Mouse (Mus musculus) midbrain, embryonic 16.5 days (tissue): ENCODE results near the gene Slfn9. TPM values are rescaled to one million over a fixed set of nuclear protein-coding genes. Genes with fewer than 3 reads are reported as not detected.
"Not testable (repeated sequence)": the region's sequence is repeated elsewhere in the genome, so short reads cannot be mapped to it uniquely, and the experiment has no call there.

Source experiments
- ATAC-seq: fragments of 200-750 bp; cut with Nextera tagmentation; 2 replicates; pipeline ENCODE4 v1.8.0; 2017; ENCODE audit warnings: moderate TSS enrichment
- H3K27ac ChIP-seq: fragments of 300-500 bp; sonication (generic); 2 replicates; pipeline ENCODE4 v1.5.1; 2014; ENCODE audit warnings: mild to moderate bottlenecking, low read length, mixed read lengths
- H3K27me3 ChIP-seq: fragments of 300-500 bp; sonication (generic); 2 replicates; pipeline ENCODE4 v1.6.1; 2014; ENCODE audit warnings: low read depth, low read length, mixed read lengths; ENCODE audit not compliant: control insufficient read depth, insufficient read depth
- H3K36me3 ChIP-seq: fragments of 300-500 bp; sonication (generic); 2 replicates; pipeline ENCODE4 v1.6.1; 2014; ENCODE audit warnings: mild to moderate bottlenecking, low read length, moderate library complexity, mixed read lengths; ENCODE audit not compliant: control insufficient read depth, insufficient read depth
- H3K4me1 ChIP-seq: fragments of 300-500 bp; sonication (generic); 2 replicates; pipeline ENCODE4 v1.6.1; 2014; ENCODE audit warnings: mild to moderate bottlenecking, low read length, mixed read lengths; ENCODE audit not compliant: control insufficient read depth, insufficient read depth
- H3K4me2 ChIP-seq: fragments of 300-500 bp; sonication (generic); 2 replicates; pipeline ENCODE4 v1.6.1; 2014; ENCODE audit warnings: mild to moderate bottlenecking, low read length, mixed read lengths
- H3K4me3 ChIP-seq: fragments of 300-500 bp; sonication (generic); 2 replicates; pipeline ENCODE4 v1.5.1; 2014; ENCODE audit warnings: low read depth, mild to moderate bottlenecking, low read length, moderate library complexity, mixed read lengths
- H3K9ac ChIP-seq: fragments of 300-500 bp; sonication (generic); 2 replicates; pipeline ENCODE4 v1.6.1; 2014; ENCODE audit warnings: low read depth, low read length, mixed read lengths
- H3K9me3 ChIP-seq: fragments of 300-500 bp; sonication (generic); replicated peaks from 2 replicates; pipeline ENCODE4 v1.6.1; 2014; ENCODE audit warnings: mild to moderate bottlenecking, low read length, mixed read lengths; ENCODE audit not compliant: control insufficient read depth, poor library complexity, severe bottlenecking
- WGBS: fragments of 180-500 bp; shearing (Covaris S2); extraction: QIAGEN DNeasy Blood & Tissue Kit; methylation state at CpG from one replicate; pipeline ENCODE4 v1.1.7; 2014; 5-methylcytosine and 5-hydroxymethylcytosine counted together
- polyA plus RNA-seq: library from polyadenylated mRNA; unstranded; fragments of >200 nt; fragmentation: Nextera tagmentation; extraction: Ambion mirVana; gene quantifications from 2 replicates; pipeline ENCODE4 v1.2.1, GENCODE M21; 2015

Gene Slfn9
- polyA plus RNA-seq, 1 experiment from 2014 or later, result 1.7 TPM

GRCm38 (mm10) chr11:82949036-82949435 is 42.6 kb downstream of the Slfn9 start:
- Histone ChIP-seq H3K9me3 (no peaks in the 10 kb centered on the region), H3K4me3 (no peak overlapping the region), H3K4me1 (no peaks in the 10 kb centered on the region), H3K9ac (no peak overlapping the region), H3K27me3 (peaks cover 28% of the 10 kb centered on the region), H3K4me2 (no peak overlapping the region), H3K36me3 (no peaks in the 10 kb centered on the region), H3K27ac (no peak overlapping the region)
- WGBS, result 88% methylated on average over 9 of the region's 9 CpGs
- no peak for ATAC-seq

DNA sequence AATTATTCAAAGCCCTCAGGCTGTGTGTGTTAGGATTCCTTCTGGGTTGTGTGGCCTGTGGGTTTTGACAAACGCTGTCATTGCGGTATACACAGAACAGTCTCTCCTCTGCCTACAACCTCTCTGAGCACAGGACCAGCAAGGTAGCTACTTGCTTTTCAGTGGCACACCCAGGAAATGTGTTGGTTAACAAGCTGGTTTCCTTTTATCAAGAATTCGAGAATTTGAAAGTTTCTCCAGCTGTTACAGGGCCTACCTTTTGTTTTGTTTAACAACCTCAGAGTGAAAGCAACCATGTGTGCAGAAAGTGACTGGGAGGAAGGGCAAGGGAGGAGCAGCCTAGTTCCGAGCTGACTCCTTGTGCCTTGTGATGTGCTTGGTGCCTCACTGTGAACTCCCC is 44.2 kb downstream of the Slfn9 start:
- Histone ChIP-seq H3K4me3 (no peak overlapping the region), H3K36me3 (no peaks in the 10 kb centered on the region), H3K27me3 (peaks cover 17% of the 10 kb centered on the region), H3K4me1 (no peaks in the 10 kb centered on the region), H3K9me3 (no peaks in the 10 kb centered on the region), H3K4me2 (no peak overlapping the region), H3K27ac (no peak overlapping the region), H3K9ac (no peak overlapping the region)
- ATAC-seq, result no peak
- 44% methylated on average over 4 of the region's 4 CpGs for WGBS

DNA sequence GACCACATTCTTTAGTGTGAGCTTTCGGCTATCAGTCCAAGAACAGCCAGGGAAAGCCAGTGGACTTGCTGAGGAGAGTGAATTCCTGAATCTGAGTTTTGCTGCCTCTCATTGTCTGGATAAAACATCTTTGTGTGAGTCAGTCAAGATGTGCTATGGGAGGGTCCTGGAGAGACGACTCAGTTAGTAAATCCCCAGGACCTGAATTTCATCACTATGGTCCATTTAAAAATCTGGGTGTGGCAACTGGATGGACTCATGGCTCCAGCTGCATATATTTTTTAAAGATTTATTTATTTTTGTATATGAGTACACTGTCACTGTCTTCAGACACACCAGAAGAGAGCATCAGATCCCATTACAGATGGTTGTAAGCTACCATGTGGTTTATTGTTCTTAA is 46.0 kb downstream of the Slfn9 start:
- Histone ChIP-seq H3K9ac (no peak overlapping the region), H3K27me3 (peaks cover 5% of the 10 kb centered on the region), H3K4me3 (no peak overlapping the region), H3K36me3 (no peaks in the 10 kb centered on the region), H3K4me1 (no peaks in the 10 kb centered on the region), H3K4me2 (no peak overlapping the region), H3K27ac (no peak overlapping the region), H3K9me3 (no peaks in the 10 kb centered on the region)
- ATAC-seq, result no peak
- 72% methylated on average over 2 of the region's 2 CpGs for WGBS

DNA sequence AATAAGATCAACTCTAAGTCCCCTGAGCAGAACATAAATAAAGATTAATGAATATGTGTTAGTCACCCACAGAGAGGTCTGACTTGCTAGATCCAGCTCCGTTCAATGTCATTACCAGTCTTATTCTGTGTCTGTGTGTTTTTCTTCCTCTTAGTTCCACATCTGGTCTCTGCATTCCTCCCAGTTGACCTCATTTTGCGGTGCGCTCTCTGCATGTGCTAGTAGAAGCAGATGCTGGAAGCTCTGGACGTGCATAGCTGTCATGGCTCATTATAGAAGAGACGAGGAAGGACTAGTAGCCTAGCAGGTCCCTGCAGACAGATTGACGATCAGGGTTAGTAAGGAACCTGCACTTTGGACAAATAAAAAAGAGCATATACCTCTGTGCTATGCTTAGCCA is 48.3 kb downstream of the Slfn9 start:
- Histone ChIP-seq H3K9me3 (no peaks in the 10 kb centered on the region), H3K36me3 (no peaks in the 10 kb centered on the region), H3K4me3 (no peak overlapping the region), H3K27ac (no peak overlapping the region), H3K9ac (no peak overlapping the region), H3K27me3 (peaks cover 4% of the 10 kb centered on the region), H3K4me2 (no peak overlapping the region), H3K4me1 (no peaks in the 10 kb centered on the region)
- ATAC-seq, result no peak
- WGBS, result 63% methylated on average over 6 of the region's 6 CpGs

DNA sequence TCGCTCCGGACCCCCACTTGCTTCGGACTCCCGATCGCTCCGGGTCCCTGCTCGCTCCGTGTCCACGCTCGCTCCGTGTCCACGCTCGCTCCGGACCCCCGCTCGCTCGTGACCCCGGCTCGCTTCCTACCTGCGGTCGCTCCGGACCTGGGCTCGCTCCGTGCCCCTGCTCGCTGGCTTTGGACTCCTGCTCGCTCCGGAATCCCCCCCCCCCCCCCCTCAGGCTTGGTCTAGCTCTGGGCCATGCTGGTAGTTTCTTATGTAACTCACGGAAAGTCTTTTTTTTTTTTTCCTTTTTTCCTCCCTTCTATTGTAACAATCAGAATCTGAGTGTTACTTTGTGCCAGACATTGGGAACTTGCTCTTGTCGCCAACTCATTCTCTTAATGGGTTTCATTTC is 58.4 kb downstream of the Slfn9 start:
- Histone ChIP-seq H3K4me3 (peak overlapping the region; percentile 50), H3K4me1 (peaks cover 12% of the 10 kb centered on the region), H3K4me2 (peak overlapping the region; percentile 97), H3K36me3 (no peaks in the 10 kb centered on the region), H3K27me3 (peaks cover 46% of the 10 kb centered on the region), H3K9me3 (no peaks in the 10 kb centered on the region), H3K9ac (no peak overlapping the region), H3K27ac (no peak overlapping the region)
- no peak for ATAC-seq
- WGBS, result 2% methylated on average over 16 of the region's 29 CpGs

DNA sequence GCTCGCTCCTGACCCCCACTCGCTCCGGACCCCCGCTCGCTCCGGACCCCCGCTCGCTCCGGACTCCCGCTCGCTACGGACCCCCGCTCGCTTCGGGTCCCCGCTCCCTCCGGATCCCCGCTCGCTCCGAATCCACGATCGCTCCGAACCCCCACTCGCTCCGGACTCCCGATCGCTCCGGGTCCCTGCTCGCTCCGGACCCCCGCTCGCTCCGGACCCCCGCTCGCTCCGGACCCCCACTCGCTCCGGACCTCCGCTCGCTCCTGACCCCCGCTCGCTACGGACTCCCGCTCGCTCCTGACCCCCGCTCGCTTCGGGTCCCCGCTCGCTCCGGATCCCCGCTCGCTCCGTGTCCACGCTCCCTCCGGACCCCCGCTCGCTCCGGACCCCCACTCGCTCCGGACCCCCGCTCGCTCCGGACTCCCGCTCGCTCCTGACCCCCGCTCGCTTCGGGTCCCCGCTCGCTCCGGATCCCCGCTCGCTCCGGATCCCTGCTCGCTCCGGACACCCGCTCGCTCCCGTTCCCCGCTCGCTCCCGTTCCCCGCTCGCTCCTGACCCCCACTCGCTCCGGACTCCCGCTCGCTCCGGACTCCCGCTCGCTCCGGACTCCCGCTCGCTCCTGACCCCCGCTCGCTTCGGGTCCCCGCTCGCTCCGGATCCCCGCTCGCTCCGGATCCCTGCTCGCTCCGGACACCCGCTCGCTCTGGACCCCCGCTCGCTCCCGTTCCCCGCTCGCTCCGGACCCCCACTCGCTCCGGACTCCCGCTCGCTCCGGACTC is 59.8 kb downstream of the Slfn9 start:
- peaks cover 12% of the 10 kb centered on the region for H3K4me1 ChIP-seq
- peak overlapping the region; percentile 58 for H3K9ac ChIP-seq
- H3K27ac ChIP-seq, H3K36me3 ChIP-seq, H3K9me3 ChIP-seq, ATAC-seq: not testable (repeated sequence)
- H3K27me3 ChIP-seq, result peaks cover 46% of the 10 kb centered on the region
- H3K4me2 ChIP-seq, result peak overlapping the region; percentile 97
- peak overlapping the region; percentile 50 for H3K4me3 ChIP-seq
- under 1% methylated on average over 90 of the region's 119 CpGs for WGBS

DNA sequence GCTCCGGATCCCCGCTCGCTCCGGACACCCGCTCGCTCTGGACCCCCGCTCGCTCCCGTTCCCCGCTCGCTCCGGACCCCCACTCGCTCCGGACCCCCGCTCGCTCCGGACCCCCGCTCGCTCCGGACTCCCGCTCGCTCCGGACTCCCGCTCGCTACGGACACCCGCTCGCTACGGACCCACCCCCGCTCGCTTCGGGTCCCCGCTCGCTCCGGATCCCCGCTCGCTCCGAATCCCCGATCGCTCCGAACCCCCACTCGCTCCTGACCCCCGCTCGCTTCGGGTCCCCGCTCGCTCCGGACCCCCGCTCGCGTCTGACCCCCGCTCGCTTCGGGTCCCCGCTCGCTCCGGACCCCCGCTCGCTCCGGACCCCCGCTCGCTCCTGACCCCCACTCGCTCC is 60.5 kb downstream of the Slfn9 start:
- Histone ChIP-seq H3K4me3 (peak overlapping the region; percentile 50), H3K4me1 (peaks cover 12% of the 10 kb centered on the region), H3K9ac (peak overlapping the region; percentile 58), H3K4me2 (peak overlapping the region; percentile 97), H3K27me3 (peaks cover 39% of the 10 kb centered on the region)
- not testable (repeated sequence) for ATAC-seq, H3K27ac ChIP-seq, H3K9me3 ChIP-seq, H3K36me3 ChIP-seq
- WGBS, result 1% methylated on average over 54 of the region's 63 CpGs

DNA sequence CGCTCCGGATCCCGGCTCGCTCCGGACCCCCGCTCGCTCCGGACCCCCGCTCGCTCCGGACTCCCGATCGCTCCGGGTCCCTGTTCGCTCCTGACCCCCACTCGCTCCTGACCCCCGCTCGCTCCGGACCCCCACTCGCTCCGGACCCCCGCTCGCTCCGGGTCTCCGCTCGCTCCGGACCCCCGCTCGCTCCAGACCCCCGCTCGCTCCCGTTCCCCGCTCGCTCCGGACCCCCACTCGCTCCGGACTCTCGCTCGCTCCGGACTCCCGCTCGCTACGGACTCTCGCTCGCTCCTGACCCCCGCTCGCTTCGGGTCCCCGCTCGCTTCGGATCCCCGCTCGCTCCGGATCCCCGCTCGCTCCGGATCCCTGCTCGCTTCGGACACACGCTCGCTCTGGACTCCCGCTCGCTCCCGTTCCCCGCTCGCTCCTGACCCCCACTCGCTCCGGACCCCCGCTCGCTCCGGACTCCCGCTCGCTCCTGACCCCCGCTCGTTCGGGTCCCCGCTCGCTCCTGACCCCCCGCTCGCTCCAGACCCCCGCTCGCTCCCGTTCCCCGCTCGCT is 61.2 kb downstream of the Slfn9 start:
- Histone ChIP-seq H3K9ac (peak overlapping the region; percentile 58; the same call in 1 of the 2 replicates), H3K4me2 (peak overlapping the region; percentile 97), H3K4me1 (peaks cover 12% of the 10 kb centered on the region), H3K27me3 (peaks cover 32% of the 10 kb centered on the region), H3K4me3 (peak overlapping the region; percentile 50)
- not testable (repeated sequence) for H3K36me3 ChIP-seq, ATAC-seq, H3K9me3 ChIP-seq, H3K27ac ChIP-seq
- WGBS, result under 1% methylated on average over 66 of the region's 85 CpGs

DNA sequence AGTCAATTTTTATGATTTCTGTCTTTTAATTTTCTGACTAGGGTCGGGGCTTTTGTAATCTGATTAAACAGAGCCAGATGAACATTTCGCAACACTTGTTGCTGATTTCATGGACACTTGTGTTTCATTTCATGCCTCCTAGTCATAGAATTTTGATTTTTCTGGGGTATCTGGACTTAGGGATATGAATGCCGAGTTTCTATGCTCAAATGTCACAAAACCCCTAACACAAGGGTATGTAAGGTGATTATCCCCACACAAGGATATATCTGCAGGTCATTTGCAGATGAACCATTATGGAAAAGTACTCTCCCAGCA is 62.0 kb downstream of the Slfn9 start:
- WGBS, result 42% methylated on average over 3 of the region's 3 CpGs

More for the DNA sequence above, 62.0 kb downstream of the Slfn9 start:
- H3K4me2 ChIP-seq, result peak overlapping the region; percentile 97
- peaks cover 12% of the 10 kb centered on the region for H3K4me1 ChIP-seq
- no peak overlapping the region for H3K9ac ChIP-seq
- no peak for ATAC-seq
- no peak overlapping the region for H3K27ac ChIP-seq
- H3K27me3 ChIP-seq, result peaks cover 31% of the 10 kb centered on the region
- H3K36me3 ChIP-seq, result no peaks in the 10 kb centered on the region
- H3K4me3 ChIP-seq, result peak overlapping the region; percentile 50
- H3K9me3 ChIP-seq, result no peaks in the 10 kb centered on the region
